15 mouse cellular contexts compared by ENCODE assay signal in genomic region chr3:51912214-51912613, GRCm38 (mm10).
DNase-seq lines count a peak whose midpoint lies in the region; ATAC-seq and TF ChIP-seq lines count a peak whose summit lies in the region.
"Had no signal": no experiment of that assay in that cellular context is flagged by ENCODE, and none has a peak within 500 bp of the region (broad histone marks: within the 10 kb centered on the region; RNA-seq: fewer than 3 reads in every experiment).

No protein-coding gene starts in this region.

- no peak overlapping the region for H3K4me3 ChIP-seq in hindbrain, postnatal 0 days (ENCODE audit: low read length)
- H3K4me3 ChIP-seq in hindbrain, embryonic 10.5 days = no peak overlapping the region
- no peak overlapping the region for H3K4me3 ChIP-seq in midbrain, postnatal 0 days (ENCODE audit: low read depth, low read length)
- H3K4me3 ChIP-seq in midbrain, embryonic 15.5 days = no peak overlapping the region
- H3K4me3 ChIP-seq: megakaryocyte, embryonic 14.5 days; neural tube, embryonic 12.5 days had no signal

- no peak for ATAC-seq in hindbrain, postnatal 0 days
- no peak for ATAC-seq in midbrain, postnatal 0 days (ENCODE audit: low FRiP score)
- ATAC-seq in midbrain, embryonic 15.5 days (replicated peaks) = no peak
- ATAC-seq: hindbrain, embryonic 16.5 days had no signal

- no peak overlapping the region for H3K27ac ChIP-seq in hindbrain, postnatal 0 days
- H3K27ac ChIP-seq in hindbrain, embryonic 10.5 days = no peak overlapping the region
- H3K27ac ChIP-seq in midbrain, postnatal 0 days (ENCODE audit: low read depth, low read length) = no peak overlapping the region
- no peak overlapping the region for H3K27ac ChIP-seq in midbrain, embryonic 15.5 days
- H3K27ac ChIP-seq: neural tube, embryonic 12.5 days had no signal

- no peak overlapping the region for H3K9ac ChIP-seq in hindbrain, postnatal 0 days (replicated peaks; ENCODE audit: low read length)
- no peak overlapping the region for H3K9ac ChIP-seq in midbrain, postnatal 0 days (replicated peaks; ENCODE audit: low read length, poor library complexity, severe bottlenecking)
- H3K9ac ChIP-seq in midbrain, embryonic 15.5 days = no peak overlapping the region
- H3K9ac ChIP-seq: neural tube, embryonic 12.5 days had no signal

- DNase-seq in embryo, embryonic 10.5 days (ENCODE audit: low spot score) = peak; percentile 24
- no peak for DNase-seq in embryo, embryonic 11 days
- peak; percentile 47 for DNase-seq in hindbrain, postnatal 0 days (ENCODE audit: low spot score)
- no peak for DNase-seq in hindbrain, embryonic 10.5 days (ENCODE audit: low spot score)
- DNase-seq in midbrain, postnatal 0 days (ENCODE audit: low spot score) = peak; percentile 45
- DNase-seq in yolk sac, embryonic 10.5 days (ENCODE audit: low spot score) = no peak
- no peak for DNase-seq in neural tube, embryonic 10.5 days (ENCODE audit: extremely low spot score, low spot score)
- DNase-seq: cerebellum, adult 8-10 months; lung, adult 18-20 months; retina, postnatal 1 day; thymus, adult 18-20 months had no signal

- no peaks in the 10 kb centered on the region for H3K36me3 ChIP-seq in hindbrain, postnatal 0 days (ENCODE audit: insufficient read depth, low read length)
- no peaks in the 10 kb centered on the region for H3K36me3 ChIP-seq in hindbrain, embryonic 10.5 days
- no peaks in the 10 kb centered on the region for H3K36me3 ChIP-seq in midbrain, postnatal 0 days (ENCODE audit: insufficient read depth, low read length)
- no peaks in the 10 kb centered on the region for H3K36me3 ChIP-seq in midbrain, embryonic 15.5 days (replicated peaks)
- H3K36me3 ChIP-seq: neural tube, embryonic 12.5 days had no signal

- H3K4me2 ChIP-seq in hindbrain, postnatal 0 days (ENCODE audit: low read depth, low read length) = no peak overlapping the region
- no peak overlapping the region for H3K4me2 ChIP-seq in midbrain, postnatal 0 days (ENCODE audit: low read depth, low read length, poor library complexity, severe bottlenecking)
- H3K4me2 ChIP-seq in midbrain, embryonic 15.5 days = no peak overlapping the region
- H3K4me2 ChIP-seq: neural tube, embryonic 12.5 days had no signal

- no peaks in the 10 kb centered on the region for H3K27me3 ChIP-seq in hindbrain, postnatal 0 days (ENCODE audit: insufficient read depth, low read length)
- H3K27me3 ChIP-seq in hindbrain, embryonic 10.5 days (ENCODE audit: insufficient read depth, poor library complexity, severe bottlenecking) = no peaks in the 10 kb centered on the region
- no peaks in the 10 kb centered on the region for H3K27me3 ChIP-seq in midbrain, postnatal 0 days (ENCODE audit: insufficient read depth, low read length)
- H3K27me3 ChIP-seq in midbrain, embryonic 15.5 days (replicated peaks) = no peaks in the 10 kb centered on the region
- H3K27me3 ChIP-seq: megakaryocyte, embryonic 14.5 days; neural tube, embryonic 12.5 days had no signal

- H3K9me3 ChIP-seq in hindbrain, postnatal 0 days (ENCODE audit: low read length) = no peaks in the 10 kb centered on the region
- H3K9me3 ChIP-seq in hindbrain, embryonic 10.5 days = no peaks in the 10 kb centered on the region
- H3K9me3 ChIP-seq in midbrain, postnatal 0 days (ENCODE audit: low read length) = no peaks in the 10 kb centered on the region
- H3K9me3 ChIP-seq in midbrain, embryonic 15.5 days = no peaks in the 10 kb centered on the region
- H3K9me3 ChIP-seq: megakaryocyte, embryonic 14.5 days; neural tube, embryonic 12.5 days had no signal

- peaks cover 6% of the 10 kb centered on the region; the same call in 1 of the 2 replicates for H3K4me1 ChIP-seq in hindbrain, postnatal 0 days (ENCODE audit: insufficient read depth, low read length)
- H3K4me1 ChIP-seq in hindbrain, embryonic 10.5 days (replicated peaks) = peaks cover 54% of the 10 kb centered on the region
- 0 out of 2 replicates have a peak, but pooled peaks cover 3% of the 10 kb centered on the region for H3K4me1 ChIP-seq in midbrain, postnatal 0 days (ENCODE audit: insufficient read depth, low read length)
- peaks cover 20% of the 10 kb centered on the region for H3K4me1 ChIP-seq in midbrain, embryonic 15.5 days

- TF ChIP-seq CTCF in hindbrain, postnatal 0 days (IDR thresholded peaks at IDR 0.05; ENCODE audit: low read depth) = no peak
- TF ChIP-seq CTCF in midbrain, postnatal 0 days (IDR thresholded peaks at IDR 0.05) = no peak

- WGBS in hindbrain, postnatal 0 days = 42% methylated on average over 8 of the region's 8 CpGs
- 51% methylated on average over 8 of the region's 8 CpGs for WGBS in hindbrain, embryonic 10.5 days
- 51% methylated on average over 8 of the region's 8 CpGs for WGBS in midbrain, postnatal 0 days
- 47% methylated on average over 8 of the region's 8 CpGs for WGBS in midbrain, embryonic 15.5 days

Comparison
In these comparisons a context has a peak if more than half of its experiments do, and no peak if none do; other contexts are left out.
1. DNase-seq: peak in embryo, embryonic 10.5 days (single experiment), hindbrain, postnatal 0 days (single experiment) and midbrain, postnatal 0 days (single experiment); none in embryo, embryonic 11 days (single experiment), hindbrain, embryonic 10.5 days (single experiment), yolk sac, embryonic 10.5 days (single experiment) and neural tube, embryonic 10.5 days (single experiment).